Mouse (Mus musculus) kidney, embryonic 14.5 days (tissue): ENCODE measurements around the gene Arl10. TPM values are rescaled to one million over a fixed set of nuclear protein-coding genes. Genes with fewer than 3 reads are reported as not detected.
A peak's percentile ranks its signal among the peaks of the same experiment; 100 is the strongest.

ENCODE experiments used
- ATAC-seq: fragments of 200-750 bp; cut with Nextera tagmentation; 2 replicates; pipeline ENCODE4 v1.8.0; 2017; ENCODE audit warnings: moderate number of reproducible peaks, mild to moderate bottlenecking, moderate TSS enrichment, moderate library complexity; ENCODE audit not compliant: low FRiP score, low TSS enrichment
- H3K27ac ChIP-seq: fragments of 300-500 bp; sonication (generic); 2 replicates; pipeline ENCODE4 v1.5.1; 2014; ENCODE audit warnings: low read depth, mild to moderate bottlenecking, low read length, moderate library complexity, mixed read lengths
- H3K27me3 ChIP-seq: fragments of 300-500 bp; sonication (generic); 2 replicates; pipeline ENCODE4 v1.6.1; 2014; ENCODE audit warnings: mild to moderate bottlenecking, low read length; ENCODE audit not compliant: control insufficient read depth, insufficient read depth
- H3K36me3 ChIP-seq: fragments of 300-500 bp; sonication (generic); 2 replicates; pipeline ENCODE4 v1.6.1; 2014; ENCODE audit warnings: low read length, mixed read lengths; ENCODE audit not compliant: control insufficient read depth, insufficient read depth
- H3K4me1 ChIP-seq: fragments of 300-500 bp; sonication (generic); 2 replicates; pipeline ENCODE4 v1.6.1; 2014; ENCODE audit warnings: low read length, mixed read lengths; ENCODE audit not compliant: control insufficient read depth, insufficient read depth
- H3K4me2 ChIP-seq: fragments of 300-500 bp; sonication (generic); replicated peaks from 2 replicates; pipeline ENCODE4 v1.6.1; 2014; ENCODE audit warnings: low read depth, mild to moderate bottlenecking, low read length
- H3K4me3 ChIP-seq: fragments of 300-500 bp; sonication (generic); 2 replicates; pipeline ENCODE4 v1.5.1; 2014; ENCODE audit warnings: mild to moderate bottlenecking, low read length
- H3K9ac ChIP-seq: fragments of 300-500 bp; sonication (generic); 2 replicates; pipeline ENCODE4 v1.6.1; 2014; ENCODE audit warnings: low read depth, mild to moderate bottlenecking, low read length, moderate library complexity
- H3K9me3 ChIP-seq: fragments of 300-500 bp; sonication (generic); 2 replicates; pipeline ENCODE4 v1.6.1; 2016; ENCODE audit warnings: low read length; ENCODE audit not compliant: control insufficient read depth
- WGBS: fragments of 180-500 bp; shearing (Covaris S2); extraction: QIAGEN DNeasy Blood & Tissue Kit; methylation state at CpG from one replicate; pipeline ENCODE4 v1.1.7; 2014; 5-methylcytosine and 5-hydroxymethylcytosine counted together
- polyA plus RNA-seq: library from polyadenylated mRNA; unstranded; fragments of >200 nt; fragmentation: Nextera tagmentation; extraction: Ambion mirVana; gene quantifications from 2 replicates; pipeline ENCODE4 v1.2.1, GENCODE M21; 2014

The Arl10 gene
- polyA plus RNA-seq, 1 experiment from 2014 or later, result 33.5 TPM

DNA sequence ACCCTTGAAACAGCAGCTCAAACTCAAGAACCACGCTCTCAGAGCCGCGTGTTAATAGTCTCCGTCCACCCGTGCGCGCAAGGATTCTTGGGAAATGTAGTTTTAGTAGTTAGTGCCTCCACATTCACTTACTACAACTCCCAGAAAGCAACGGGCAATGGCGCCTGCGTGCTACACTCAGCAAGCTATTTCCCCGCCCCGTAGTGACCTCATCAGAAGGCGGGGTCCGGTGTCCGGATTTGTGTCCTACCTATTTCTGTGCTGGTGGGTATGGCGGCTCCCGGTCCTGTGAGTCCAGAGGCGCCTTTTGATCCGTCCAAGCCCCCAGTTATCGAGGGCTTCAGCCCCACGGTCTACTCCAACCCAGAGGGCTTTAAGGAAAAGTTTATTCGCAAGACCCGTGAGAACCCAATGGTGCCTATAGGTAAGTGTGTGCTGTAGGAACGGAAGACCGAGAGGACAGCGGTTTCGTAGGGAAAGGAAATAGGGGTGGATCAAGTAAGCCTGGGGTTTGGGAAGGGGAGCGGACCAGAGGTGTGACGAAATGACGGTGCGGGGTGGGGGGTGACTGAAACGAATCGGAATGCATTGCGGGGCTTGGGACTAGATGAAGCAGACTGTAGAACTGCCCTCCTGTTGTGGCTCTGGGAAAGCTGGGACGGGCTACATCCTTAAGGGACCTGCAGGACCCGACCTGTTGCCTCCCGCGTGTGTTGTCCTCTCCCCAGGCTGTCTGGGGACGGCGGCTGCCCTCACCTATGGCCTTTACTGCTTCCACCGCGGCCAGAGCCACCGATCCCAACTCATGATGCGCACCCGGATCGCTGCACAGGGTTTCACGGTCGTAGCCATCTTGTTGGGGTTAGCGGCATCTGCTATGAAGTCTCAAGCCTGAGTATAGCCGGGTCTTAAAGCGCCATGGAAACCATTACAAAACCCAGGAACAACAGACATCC lies 15.5 kb downstream of the Arl10 start, which contains the start of the genes Nop16 and Higd2a:
Gene Nop16 (minus strand): TSS at position 95 of the 956 bp plus-strand sequence.
Gene Higd2a (plus strand): TSS at position 212 of the 956 bp plus-strand sequence.
- Histone ChIP-seq H3K4me2 (peak within 1 kb of the TSS; percentile 62), H3K4me1 (peaks cover 15% of the 10 kb centered on the region; the same call in 1 of the 2 replicates), H3K9me3 (no peaks in the 10 kb centered on the region), H3K36me3 (peaks cover 22% of the 10 kb centered on the region), H3K4me3 (peak within 1 kb of the TSS; percentile 87), H3K9ac (peak within 1 kb of the TSS; percentile 80), H3K27me3 (no peaks in the 10 kb centered on the region), H3K27ac (peak within 1 kb of the TSS; percentile 82)
- ATAC-seq, result peak; percentile 97
- under 1% methylated on average over 51 of the region's 51 CpGs for WGBS

DNA sequence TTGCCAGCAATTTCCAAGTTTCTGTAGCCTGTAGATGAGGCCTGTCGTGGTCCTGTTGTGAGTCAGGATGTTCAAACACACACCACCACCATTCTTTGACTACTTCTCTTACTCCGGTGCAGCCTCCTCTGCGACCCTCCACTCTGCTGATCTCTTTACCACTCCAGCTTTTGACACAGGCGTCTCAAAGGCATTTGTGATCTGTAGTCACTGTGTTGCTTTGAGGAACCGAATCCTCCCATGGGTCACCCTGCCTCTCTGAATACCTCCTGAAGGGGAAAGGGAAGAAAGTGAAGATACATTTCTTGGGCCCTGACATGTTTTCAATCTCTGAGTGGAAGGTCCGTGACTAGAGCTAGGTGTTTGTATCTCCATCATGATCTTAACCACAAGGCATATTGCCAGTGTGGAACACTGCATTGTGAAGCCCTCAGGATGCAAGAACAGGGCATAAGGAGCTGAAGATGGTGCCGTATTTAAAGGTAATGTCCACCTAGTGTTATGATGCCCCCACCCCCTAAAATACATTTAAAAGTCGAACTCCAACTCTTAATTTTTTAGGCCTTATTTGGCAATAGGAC lies 17.1 kb downstream of the Arl10 start:
- no peaks in the 10 kb centered on the region for H3K27me3 ChIP-seq
- peaks cover 15% of the 10 kb centered on the region; the same call in 1 of the 2 replicates for H3K4me1 ChIP-seq
- WGBS, result 91% methylated on average over 8 of the region's 8 CpGs
- ATAC-seq, result no peak
- no peaks in the 10 kb centered on the region for H3K9me3 ChIP-seq
- H3K4me2 ChIP-seq, result no peak overlapping the region
- H3K27ac ChIP-seq, result no peak overlapping the region
- no peak overlapping the region; the same call in 1 of the 2 replicates for H3K9ac ChIP-seq
- H3K36me3 ChIP-seq, result peaks cover 8% of the 10 kb centered on the region
- peak overlapping the region; percentile 87; the same call in 1 of the 2 replicates for H3K4me3 ChIP-seq

GRCm38 (mm10) chr13:54593617-54594016 lies 18.8 kb downstream of the Arl10 start:
- H3K4me1 ChIP-seq, result peaks cover 14% of the 10 kb centered on the region; the same call in 1 of the 2 replicates
- peaks cover 4% of the 10 kb centered on the region; the same call in 1 of the 2 replicates for H3K36me3 ChIP-seq
- no peak overlapping the region for H3K27ac ChIP-seq
- H3K9me3 ChIP-seq, result no peaks in the 10 kb centered on the region
- no peak overlapping the region for H3K4me2 ChIP-seq
- no peak for ATAC-seq
- WGBS, result 92% methylated on average over 11 of the region's 11 CpGs
- no peaks in the 10 kb centered on the region for H3K27me3 ChIP-seq
- H3K9ac ChIP-seq, result no peak overlapping the region
- no peak overlapping the region for H3K4me3 ChIP-seq

DNA sequence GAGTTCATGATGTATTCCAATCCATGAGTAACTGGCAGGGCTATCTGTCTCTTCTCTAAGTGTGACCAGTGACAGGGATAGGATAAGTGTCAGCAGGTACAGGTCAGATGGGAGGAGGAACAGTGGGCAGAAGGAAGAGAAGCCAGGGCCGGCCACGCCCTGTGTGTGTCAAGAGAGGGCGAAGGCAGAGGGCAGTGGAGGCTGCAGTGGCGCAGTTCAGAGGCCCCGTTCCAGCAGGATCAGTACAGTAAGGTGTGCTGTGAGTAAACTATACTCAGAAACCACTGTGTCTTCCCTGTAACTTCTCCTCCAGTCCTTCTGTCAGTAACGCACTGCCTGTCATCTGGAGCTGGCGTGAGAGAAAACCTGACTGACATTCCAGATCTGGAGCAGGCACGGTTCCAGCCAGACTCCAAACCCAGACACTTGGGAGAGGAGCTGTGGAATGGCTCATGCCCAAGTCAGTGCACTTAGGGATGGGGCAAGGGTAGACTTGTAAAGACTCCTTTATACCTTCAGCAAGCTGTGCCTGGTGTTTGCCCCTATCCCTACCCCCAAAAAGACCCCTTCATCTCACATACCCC lies 21.4 kb downstream of the Arl10 start:
- Histone ChIP-seq H3K9me3 (no peaks in the 10 kb centered on the region), H3K27me3 (no peaks in the 10 kb centered on the region), H3K4me1 (peaks cover 6% of the 10 kb centered on the region; the same call in 1 of the 2 replicates), H3K9ac (no peak overlapping the region), H3K4me3 (no peak overlapping the region), H3K4me2 (no peak overlapping the region), H3K36me3 (peaks cover 6% of the 10 kb centered on the region; the same call in 1 of the 2 replicates), H3K27ac (no peak overlapping the region)
- 86% methylated on average over 8 of the region's 8 CpGs for WGBS
- no peak for ATAC-seq

DNA sequence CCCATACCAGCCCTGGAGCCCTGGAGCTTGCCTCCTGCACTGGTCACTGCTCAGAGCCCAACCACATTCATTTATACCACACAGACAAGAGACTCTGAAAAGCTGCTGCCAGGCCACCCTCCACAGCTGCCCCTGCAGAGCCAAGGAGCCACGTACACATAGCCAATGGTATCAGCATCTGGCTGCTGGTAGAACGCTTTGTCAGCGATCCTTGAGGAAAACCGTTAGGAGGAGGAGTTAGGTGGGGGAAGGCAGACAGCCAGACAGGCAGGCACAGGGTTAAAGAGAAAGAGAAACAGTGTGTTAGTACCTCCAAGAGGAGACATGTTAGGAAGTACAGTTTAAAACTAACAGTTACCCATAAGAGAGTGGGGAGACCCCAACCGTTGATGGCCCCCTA lies 22.1 kb downstream of the Arl10 start:
- Histone ChIP-seq H3K27ac (no peak overlapping the region), H3K27me3 (no peaks in the 10 kb centered on the region), H3K4me1 (no peaks in the 10 kb centered on the region), H3K4me2 (no peak overlapping the region), H3K36me3 (peaks cover 6% of the 10 kb centered on the region; the same call in 1 of the 2 replicates), H3K9me3 (no peaks in the 10 kb centered on the region), H3K4me3 (no peak overlapping the region), H3K9ac (no peak overlapping the region)
- no peak for ATAC-seq
- WGBS, result 75% methylated on average over 5 of the region's 5 CpGs

GRCm38 (mm10) chr13:54598622-54599143 lies 23.9 kb downstream of the Arl10 start:
- Histone ChIP-seq H3K9ac (no peak overlapping the region), H3K4me1 (no peaks in the 10 kb centered on the region), H3K9me3 (no peaks in the 10 kb centered on the region), H3K27ac (no peak overlapping the region), H3K4me3 (no peak overlapping the region), H3K36me3 (peaks cover 6% of the 10 kb centered on the region; the same call in 1 of the 2 replicates), H3K27me3 (no peaks in the 10 kb centered on the region), H3K4me2 (no peak overlapping the region)
- 91% methylated on average over 12 of the region's 12 CpGs for WGBS
- no peak for ATAC-seq

DNA sequence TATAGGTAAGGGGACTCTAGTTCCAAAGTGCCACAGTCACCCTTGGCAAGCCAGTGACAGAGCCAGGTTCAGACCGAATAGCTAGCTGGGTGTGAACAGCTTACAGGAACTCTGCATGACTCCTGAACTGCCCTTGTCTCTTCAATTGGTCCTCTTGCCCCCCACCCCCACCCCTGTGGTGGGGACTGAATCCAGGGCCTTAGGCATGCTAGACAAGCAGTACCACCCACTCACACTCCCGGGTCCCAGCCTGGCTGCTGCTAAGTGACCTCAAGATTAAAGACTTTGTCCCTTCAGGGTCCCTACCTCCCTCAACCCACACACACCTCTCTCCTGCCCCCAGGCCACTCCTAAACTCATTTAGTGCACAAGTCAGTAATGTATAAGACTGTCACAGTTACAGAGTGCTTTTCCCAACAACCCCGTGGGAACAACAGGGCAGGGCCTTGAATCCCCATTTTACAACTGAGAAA lies 27.9 kb downstream of the Arl10 start:
- peaks cover 9% of the 10 kb centered on the region; the same call in 1 of the 2 replicates for H3K36me3 ChIP-seq
- ATAC-seq, result no peak
- H3K9me3 ChIP-seq, result no peaks in the 10 kb centered on the region
- no peak overlapping the region for H3K27ac ChIP-seq
- H3K27me3 ChIP-seq, result no peaks in the 10 kb centered on the region
- 15% methylated on average over 3 of the region's 3 CpGs for WGBS
- H3K4me2 ChIP-seq, result no peak overlapping the region
- no peaks in the 10 kb centered on the region for H3K4me1 ChIP-seq
- no peak overlapping the region for H3K9ac ChIP-seq
- H3K4me3 ChIP-seq, result no peak overlapping the region

- no peaks in the 10 kb centered on the region for H3K27me3 ChIP-seq
- no peak overlapping the region for H3K9ac ChIP-seq
- no peaks in the 10 kb centered on the region for H3K9me3 ChIP-seq
- peaks cover 7% of the 10 kb centered on the region; the same call in 1 of the 2 replicates for H3K36me3 ChIP-seq
- H3K27ac ChIP-seq, result no peak overlapping the region
- no peak overlapping the region for H3K4me3 ChIP-seq
- no peak for ATAC-seq
- H3K4me1 ChIP-seq, result no peaks in the 10 kb centered on the region
- no peak overlapping the region for H3K4me2 ChIP-seq
Observed at GRCm38 (mm10) chr13:54603501-54603900, 28.7 kb downstream of the Arl10 start.
